Mouse (Mus musculus): Measurements from ENCODE around the gene Defa23. TPM values are rescaled to one million over a fixed set of nuclear protein-coding genes. Genes with fewer than 3 reads are reported as not detected.
"Not testable (repeated sequence)": the region's sequence is repeated elsewhere in the genome, so short reads cannot be mapped to it uniquely, and the experiment has no call there.

Gene Defa23
- total RNA-seq (2017), result not detected in 3 replicates

GRCm38 (mm10) chr8:21054747-21055146 is at the start of gene Defa23:
Gene Defa23, plus strand, starts transcription at chr8:21055047.
- ATAC-seq (replicated peaks; ENCODE audit: insufficient number of reproducible peaks, low FRiP score, low TSS enrichment, poor library complexity, severe bottlenecking), result not testable (repeated sequence)

- ATAC-seq (replicated peaks; ENCODE audit: insufficient number of reproducible peaks, low FRiP score, low TSS enrichment, poor library complexity, severe bottlenecking), result no peak
These were observed 48.0 kb upstream of the Defa23 start for GRCm38 (mm10) chr8:21006801-21007200.

GRCm38 (mm10) chr8:21008578-21008977 is 46.3 kb upstream of the Defa23 start:
- ATAC-seq (replicated peaks; ENCODE audit: insufficient number of reproducible peaks, low FRiP score, low TSS enrichment, poor library complexity, severe bottlenecking), result not testable (repeated sequence)

- not testable (repeated sequence) for ATAC-seq (replicated peaks; ENCODE audit: insufficient number of reproducible peaks, low FRiP score, low TSS enrichment, poor library complexity, severe bottlenecking)
These were observed 44.3 kb upstream of the Defa23 start for GRCm38 (mm10) chr8:21010548-21010947.

- ATAC-seq (replicated peaks; ENCODE audit: insufficient number of reproducible peaks, low FRiP score, low TSS enrichment, poor library complexity, severe bottlenecking), result not testable (repeated sequence)
These were observed 29.6 kb upstream of the Defa23 start, which contains the start of gene Defa21 for GRCm38 (mm10) chr8:21025245-21025644. Gene Defa21, plus strand, starts transcription at chr8:21025545.

- ATAC-seq (replicated peaks; ENCODE audit: insufficient number of reproducible peaks, low FRiP score, low TSS enrichment, poor library complexity, severe bottlenecking), result not testable (repeated sequence)
These were observed 9.9 kb downstream of the Defa23 start, which contains the start of gene Defa35 for GRCm38 (mm10) chr8:21064738-21065137. Gene Defa35, plus strand, starts transcription at chr8:21065038.

GRCm38 (mm10) chr8:21084142-21084541 is 29.3 kb downstream of the Defa23 start, which contains the start of gene Defa25:
Gene Defa25, plus strand, starts transcription at chr8:21084442.
- ATAC-seq (replicated peaks; ENCODE audit: insufficient number of reproducible peaks, low FRiP score, low TSS enrichment, poor library complexity, severe bottlenecking), result not testable (repeated sequence)

- no peak for ATAC-seq (replicated peaks; ENCODE audit: insufficient number of reproducible peaks, low FRiP score, low TSS enrichment, poor library complexity, severe bottlenecking)
These were observed 38.3 kb downstream of the Defa23 start for GRCm38 (mm10) chr8:21093106-21093505.

- ATAC-seq (replicated peaks; ENCODE audit: insufficient number of reproducible peaks, low FRiP score, low TSS enrichment, poor library complexity, severe bottlenecking), result not testable (repeated sequence)
These were observed 41.1 kb downstream of the Defa23 start, which contains the start of gene Gm14851 for GRCm38 (mm10) chr8:21095950-21096349. Gene Gm14851, minus strand, starts transcription at chr8:21096050.

Other genes with a start within 250 kb of the Defa23 start
- gene Defb33, start 162.4 kb upstream of the Defa23 start, total RNA-seq (2017), result not detected in 3 replicates
- gene Gm15056, start 152.4 kb upstream of the Defa23 start, total RNA-seq (2017), result not detected in 3 replicates
- not detected in 3 replicates for gene Gm6040, start 133.0 kb upstream of the Defa23 start, total RNA-seq (2017)
- gene AY761185, start 110.3 kb upstream of the Defa23 start, total RNA-seq (2017), result not detected in 3 replicates
- gene Defa21, start 29.5 kb upstream of the Defa23 start, total RNA-seq (2017), result not detected in 3 replicates
- not detected in 3 replicates for gene Defa35, start 10.0 kb downstream of the Defa23 start, total RNA-seq (2017)
- not detected in 3 replicates for gene Defa25, start 29.4 kb downstream of the Defa23 start, total RNA-seq (2017)
- not detected in 3 replicates for gene Gm14851, start 41.0 kb downstream of the Defa23 start, total RNA-seq (2017)
- not detected in 3 replicates for gene Defa30, start 79.6 kb downstream of the Defa23 start, total RNA-seq (2017)
- gene Defa22, start 107.2 kb downstream of the Defa23 start, total RNA-seq (2017), result not detected in 3 replicates
- gene Defa31, start 136.6 kb downstream of the Defa23 start, total RNA-seq (2017), result not detected in 3 replicates
- not detected in 3 replicates for gene Gm15293, start 146.5 kb downstream of the Defa23 start, total RNA-seq (2017)
- gene Gm15292, start 194.7 kb downstream of the Defa23 start, total RNA-seq (2017), result not detected in 3 replicates